Mouse (Mus musculus) liver, embryonic 14.5 days (tissue): Measurements from ENCODE around the gene Gabrb2. TPM values are rescaled to one million over a fixed set of nuclear protein-coding genes. Genes with fewer than 3 reads are reported as not detected.

ENCODE experiments used
- ATAC-seq: fragments of 200-750 bp; cut with Nextera tagmentation; 2 replicates; pipeline ENCODE4 v1.8.0; 2017; ENCODE audit warnings: moderate number of reproducible peaks, mild to moderate bottlenecking, moderate library complexity; ENCODE audit not compliant: insufficient read depth
- DNase-seq, 3 experiments: peaks; one replicate each; pipeline ENCODE4 v3.0.0-alpha.2; 2012 to 2013; ENCODE audit warnings: low read depth in 3 of 3, low spot score in 3 of 3
- H3K27ac ChIP-seq: fragments of 300-500 bp; sonication (generic); 2 replicates; pipeline ENCODE4 v1.5.1; 2014; ENCODE audit warnings: moderate library complexity, mild to moderate bottlenecking, control low read depth, inconsistent platforms
- H3K27me3 ChIP-seq: fragments of 300-500 bp; sonication (generic); 2 replicates; pipeline ENCODE4 v1.6.1; 2014; ENCODE audit warnings: mild to moderate bottlenecking, low read length, moderate library complexity; ENCODE audit not compliant: control insufficient read depth, insufficient read depth
- H3K36me3 ChIP-seq: fragments of 300-500 bp; sonication (generic); replicated peaks from 2 replicates; pipeline ENCODE4 v1.6.1; 2014; ENCODE audit warnings: low read depth; ENCODE audit not compliant: control insufficient read depth, insufficient read depth
- H3K4me1 ChIP-seq, 2 experiments: fragments of 200-500 bp in 1 of 2; fragments of 300-500 bp in 1 of 2; sonication (generic) in 1 of 2; replicated peaks; 2 replicates each; pipeline ENCODE4 v1.6.1; 2012 to 2014; ENCODE audit warnings: antibody characterized with exemption in 1 of 2, inconsistent platforms in 1 of 2, low read length in 1 of 2; ENCODE audit not compliant: control insufficient read depth in 2 of 2, insufficient read depth in 2 of 2
- H3K4me2 ChIP-seq: fragments of 300-500 bp; sonication (generic); 2 replicates; pipeline ENCODE4 v1.6.1; 2014; ENCODE audit warnings: low read depth, mild to moderate bottlenecking, control low read depth, moderate library complexity
- H3K4me3 ChIP-seq, 2 experiments: fragments of 200-500 bp in 1 of 2; fragments of 300-500 bp in 1 of 2; sonication (generic) in 1 of 2; 2 replicates each; pipeline ENCODE4 v1.5.1; 2012 to 2014; ENCODE audit warnings: low read depth in 2 of 2, low read length in 2 of 2, mild to moderate bottlenecking in 2 of 2, control low read depth in 1 of 2, inconsistent platforms in 1 of 2, moderate library complexity in 1 of 2; ENCODE audit not compliant: insufficient read depth in 1 of 2
- H3K9ac ChIP-seq: fragments of 300-500 bp; sonication (generic); replicated peaks from 2 replicates; pipeline ENCODE4 v1.6.1; 2014; ENCODE audit warnings: mild to moderate bottlenecking, control low read depth, moderate library complexity
- H3K9me3 ChIP-seq: fragments of 300-500 bp; sonication (generic); 2 replicates; pipeline ENCODE4 v1.6.1; 2016; ENCODE audit warnings: low read length, mixed read lengths; ENCODE audit not compliant: control insufficient read depth
- CTCF ChIP-seq: IDR thresholded peaks from 2 replicates; pipeline ENCODE4 v1.5.1; 2016; ENCODE audit warnings: antibody characterized with exemption, low read depth, control low read depth
- EP300 ChIP-seq: IDR thresholded peaks from 2 replicates; pipeline ENCODE4 v1.6.1; 2016; ENCODE audit warnings: antibody characterized with exemption, low read depth
- WGBS: fragments of 180-500 bp; shearing (Covaris S2); extraction: QIAGEN DNeasy Blood & Tissue Kit; methylation state at CpG from one replicate; pipeline ENCODE4 v1.1.7; 2014; ENCODE audit not compliant: insufficient replicate concordance; 5-methylcytosine and 5-hydroxymethylcytosine counted together
- polyA plus RNA-seq, 2 experiments: library from polyadenylated mRNA; depleted of rRNA in 1 of 2; stranded (reverse) in 1 of 2; unstranded in 1 of 2; fragments of >200 nt; fragmentation: Nextera tagmentation in 1 of 2; extraction: Ambion mirVana in 1 of 2; gene quantifications; 2 replicates each; pipeline versions ENCODE4 v1.2.1 to v1.2.3; 2012 to 2014

Gabrb2 gene
- polyA plus RNA-seq, 2 experiments, result 0.02 to 0.03 TPM

DNA sequence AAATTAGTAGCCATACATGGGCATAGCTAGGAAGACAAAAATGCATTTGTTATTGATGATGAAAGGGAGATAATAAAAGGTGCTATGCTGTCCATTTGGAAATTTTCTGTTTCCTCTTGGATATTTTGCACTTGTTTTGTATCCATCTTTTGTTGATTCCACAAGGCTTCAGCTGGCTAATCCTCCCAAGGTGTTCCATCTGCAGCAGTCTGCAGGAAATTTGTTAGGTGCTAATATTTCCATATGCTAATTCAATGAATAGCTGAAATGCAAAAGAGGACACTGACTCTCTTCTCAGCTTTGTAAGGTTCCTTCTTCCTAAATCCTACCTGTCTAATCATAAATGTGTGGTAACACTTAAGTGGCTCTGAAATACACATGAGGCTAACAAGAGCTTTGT is 24.1 kb downstream of the Gabrb2 start:
- ATAC-seq (no peak), DNase-seq (no peak)
- no peak overlapping the region for H3K4me3 ChIP-seq
- no peaks in the 10 kb centered on the region for H3K4me1 ChIP-seq
- H3K9ac ChIP-seq, result no peak overlapping the region
- no peaks in the 10 kb centered on the region for H3K27me3 ChIP-seq
- H3K36me3 ChIP-seq, result no peaks in the 10 kb centered on the region
- no peak overlapping the region for H3K4me2 ChIP-seq
- no peak overlapping the region for H3K27ac ChIP-seq
- H3K9me3 ChIP-seq, result no peaks in the 10 kb centered on the region
- TF ChIP-seq CTCF (no peak), EP300 (no peak)

DNA sequence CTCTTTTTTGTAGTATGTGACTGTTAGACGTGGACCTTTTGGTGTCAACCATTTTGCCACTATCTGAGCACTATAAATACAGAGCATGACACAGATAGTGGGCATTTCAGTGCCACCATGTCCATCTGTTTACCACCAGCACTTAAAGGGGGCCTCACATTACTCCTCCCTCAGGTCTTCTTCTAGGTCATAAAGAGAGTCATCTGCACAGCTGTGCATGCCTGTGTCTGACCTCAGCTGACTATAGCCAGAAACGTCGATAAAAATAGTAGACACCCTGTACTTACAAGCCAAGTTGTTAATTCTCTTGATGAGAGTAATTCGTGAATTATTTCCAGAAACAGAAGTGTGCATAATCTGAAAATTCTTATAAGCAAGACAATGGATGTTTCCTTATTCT is 29.4 kb downstream of the Gabrb2 start:
- Histone ChIP-seq H3K9me3 (no peaks in the 10 kb centered on the region), H3K4me3 (no peak overlapping the region)
- ATAC-seq, result no peak

DNA sequence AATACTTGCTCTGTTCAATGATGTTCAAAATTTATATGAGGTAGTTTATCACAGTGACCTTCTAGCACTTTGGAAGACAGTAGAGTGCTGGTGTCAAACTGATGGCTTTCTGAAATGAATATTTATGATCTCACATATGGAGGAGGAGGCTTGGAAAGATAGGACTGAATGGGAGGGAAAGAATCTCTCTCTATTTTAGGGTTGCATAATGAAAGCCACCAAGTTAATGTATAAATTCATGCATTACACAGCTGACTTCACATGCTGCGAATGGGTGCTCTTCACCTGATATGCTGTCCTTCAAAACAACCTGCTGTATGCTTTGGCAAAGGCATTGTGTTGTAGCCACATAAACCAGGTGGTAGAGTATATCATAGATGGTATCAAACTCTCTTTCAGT is 44.6 kb downstream of the Gabrb2 start:
- Histone ChIP-seq H3K4me2 (no peak overlapping the region), H3K36me3 (no peaks in the 10 kb centered on the region), H3K27ac (no peak overlapping the region), H3K9ac (no peak overlapping the region), H3K4me1 (no peaks in the 10 kb centered on the region), H3K4me3 (no peak overlapping the region), H3K9me3 (no peaks in the 10 kb centered on the region), H3K27me3 (no peaks in the 10 kb centered on the region)
- no peak for TF ChIP-seq CTCF
- TF ChIP-seq EP300, result no peak
- 57% methylated on average over 1 of the region's 1 CpGs for WGBS
- ATAC-seq (no peak), DNase-seq (no peak)

More for the DNA sequence above, 29.4 kb downstream of the Gabrb2 start:
- TF ChIP-seq EP300 (no peak), CTCF (no peak)
- no peak overlapping the region for H3K9ac ChIP-seq
- no peak overlapping the region for H3K27ac ChIP-seq
- 56% methylated on average over 4 of the region's 4 CpGs for WGBS
- no peak overlapping the region for H3K4me2 ChIP-seq
- H3K27me3 ChIP-seq, result no peaks in the 10 kb centered on the region
- H3K4me1 ChIP-seq, result no peaks in the 10 kb centered on the region
- no peak for DNase-seq
- H3K36me3 ChIP-seq, result no peaks in the 10 kb centered on the region

DNA sequence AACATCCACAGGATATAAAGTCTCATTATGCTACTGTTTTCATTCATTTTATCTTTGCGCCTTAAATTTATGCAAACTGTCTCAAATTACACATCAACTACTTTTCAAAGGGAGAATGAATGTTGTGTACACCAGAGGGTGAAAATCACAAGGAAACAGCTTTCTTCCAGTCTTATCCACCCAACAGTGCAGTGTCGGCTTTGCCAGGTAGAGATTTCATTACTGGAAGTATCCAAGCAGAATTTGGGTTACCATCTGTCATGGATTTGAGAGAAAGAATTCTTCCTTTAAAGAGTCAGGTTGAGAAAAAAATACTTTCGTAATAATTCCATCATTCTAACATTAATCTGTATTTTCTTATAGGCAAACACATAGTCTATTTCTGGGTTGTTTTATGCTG is 48.8 kb downstream of the Gabrb2 start:
- 61% methylated on average over 3 of the region's 3 CpGs for WGBS
- DNase-seq, result no peak
- H3K4me2 ChIP-seq, result no peak overlapping the region
- TF ChIP-seq EP300, result no peak
- no peak for TF ChIP-seq CTCF
- H3K4me1 ChIP-seq, result no peaks in the 10 kb centered on the region
- no peak overlapping the region for H3K27ac ChIP-seq
- H3K27me3 ChIP-seq, result no peaks in the 10 kb centered on the region
- ATAC-seq, result no peak
- H3K4me3 ChIP-seq, result no peak overlapping the region
- H3K36me3 ChIP-seq, result no peaks in the 10 kb centered on the region
- H3K9ac ChIP-seq, result no peak overlapping the region
- no peaks in the 10 kb centered on the region for H3K9me3 ChIP-seq

DNA sequence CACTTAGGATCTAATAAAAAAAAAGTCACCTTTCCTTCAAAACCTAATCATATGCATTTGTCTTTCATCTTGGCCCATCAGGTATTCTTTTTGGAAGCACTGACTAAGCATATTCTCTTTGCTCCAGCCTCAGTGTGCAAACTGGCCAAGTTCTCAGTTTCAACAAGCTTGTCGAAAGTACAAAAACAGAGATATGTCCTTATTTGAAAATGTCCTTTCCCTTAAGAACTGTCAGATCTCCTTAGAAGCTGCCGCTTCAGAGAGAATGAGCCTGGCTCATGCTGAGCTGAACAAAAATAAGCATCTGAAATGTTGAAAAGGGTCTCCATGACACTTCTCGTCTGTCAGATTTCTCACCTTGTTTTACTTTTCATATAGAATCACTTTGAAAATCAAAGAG is 55.0 kb downstream of the Gabrb2 start:
- 62% methylated on average over 3 of the region's 3 CpGs for WGBS
- ATAC-seq, result no peak

DNA sequence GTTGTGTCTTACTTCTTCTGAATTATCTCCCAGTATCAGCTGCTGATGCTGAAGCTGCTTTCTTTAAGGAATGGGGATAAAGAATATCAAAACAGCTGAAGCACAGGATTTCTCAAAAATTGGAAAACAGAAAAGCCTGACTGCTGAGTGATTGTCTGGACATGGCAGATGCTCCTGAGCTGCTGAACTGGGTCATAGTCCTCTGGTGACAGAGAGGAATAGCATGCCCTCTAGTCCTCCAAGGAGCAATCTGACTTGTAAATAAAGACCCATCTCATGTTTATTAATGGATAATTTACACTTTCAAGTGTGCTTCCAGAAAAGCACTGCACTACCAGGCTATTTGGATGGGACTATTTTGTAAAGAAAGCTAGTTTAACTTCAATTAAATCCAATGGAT is 68.1 kb downstream of the Gabrb2 start:
- Histone ChIP-seq H3K9ac (no peak overlapping the region), H3K27me3 (no peaks in the 10 kb centered on the region), H3K4me3 (no peak overlapping the region), H3K27ac (no peak overlapping the region), H3K4me2 (no peak overlapping the region), H3K36me3 (no peaks in the 10 kb centered on the region), H3K4me1 (no peaks in the 10 kb centered on the region), H3K9me3 (no peaks in the 10 kb centered on the region)
- no peak for ATAC-seq
- DNase-seq, result no peak
- TF ChIP-seq EP300 (no peak), CTCF (no peak)

More for the DNA sequence above, 55.0 kb downstream of the Gabrb2 start:
- Histone ChIP-seq H3K36me3 (no peaks in the 10 kb centered on the region), H3K4me1 (no peaks in the 10 kb centered on the region), H3K4me3 (no peak overlapping the region), H3K4me2 (no peak overlapping the region), H3K9me3 (no peaks in the 10 kb centered on the region), H3K27me3 (no peaks in the 10 kb centered on the region), H3K27ac (no peak overlapping the region), H3K9ac (no peak overlapping the region)
- DNase-seq, result no peak
- TF ChIP-seq EP300 (no peak), CTCF (no peak)
